Mouse (Mus musculus): ENCODE data around the gene Foxl1. TPM values are rescaled to one million over a fixed set of nuclear protein-coding genes. Genes with fewer than 3 reads are reported as not detected.
A peak's percentile ranks its signal among the peaks of the same experiment; 100 is the strongest.

Foxl1 gene
- polyA plus RNA-seq, 1 experiment from 2014 or later, result 0.88 TPM

- no peaks in the 10 kb centered on the region; the same call in 1 of the 2 replicates for H3K4me1 ChIP-seq (ENCODE audit: insufficient read depth, low read depth, low read length)
- no peaks in the 10 kb centered on the region for H3K9me3 ChIP-seq (ENCODE audit: low read length)
- peak within 1 kb of the TSS; percentile 86 for H3K27ac ChIP-seq (ENCODE audit: low read length)
- ATAC-seq (peak; percentile 95), DNase-seq (ENCODE audit: low spot score) (peak; percentile 98)
- H3K27me3 ChIP-seq (replicated peaks; ENCODE audit: insufficient read depth, low read length), result no peaks in the 10 kb centered on the region
- WGBS, result 2% methylated on average over 74 of the region's 75 CpGs
- H3K4me3 ChIP-seq (ENCODE audit: low read depth, low read length), result peak within 1 kb of the TSS; percentile 84
- H3K36me3 ChIP-seq (ENCODE audit: insufficient read depth, low read length), result 0 out of 2 replicates have a peak, but pooled peaks cover 4% of the 10 kb centered on the region
- TF ChIP-seq EP300 (IDR thresholded peaks at IDR 0.05) (no peak), CTCF (IDR thresholded peaks at IDR 0.05) (no peak)
- peak within 1 kb of the TSS; percentile 90 for H3K4me2 ChIP-seq (replicated peaks; ENCODE audit: low read depth, low read length)
- peak within 1 kb of the TSS; percentile 72 for H3K9ac ChIP-seq (replicated peaks; ENCODE audit: low read depth)
Observed at GRCm38 (mm10) chr8:121107668-121108656, 19.8 kb upstream of the Foxl1 start, which contains the start of gene Mthfsd. Gene Mthfsd (minus strand): TSS chr8:121108392.

DNA sequence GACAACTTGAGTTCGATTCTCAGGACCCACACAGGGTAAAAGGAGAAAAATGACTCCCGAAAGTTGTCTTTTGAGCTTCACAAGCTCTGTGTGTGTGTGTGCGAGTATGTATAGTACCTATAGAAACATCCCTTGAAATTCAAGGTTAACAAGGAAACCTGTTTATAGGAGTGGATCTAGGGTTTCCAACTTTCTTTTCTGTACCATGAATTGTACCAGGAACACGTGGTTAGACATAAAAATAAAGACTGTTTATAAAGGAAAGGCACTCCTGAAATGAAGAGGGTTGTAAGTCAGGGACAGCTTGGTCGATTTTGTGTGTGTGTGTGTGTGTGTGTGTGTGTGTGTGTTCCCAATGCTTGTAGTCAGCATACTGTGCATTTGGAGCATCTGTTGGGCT lies 19.1 kb upstream of the Foxl1 start:
- H3K4me2 ChIP-seq (replicated peaks; ENCODE audit: low read depth, low read length), result peak overlapping the region; percentile 90
- WGBS, result 5% methylated on average over 5 of the region's 5 CpGs
- TF ChIP-seq EP300 (IDR thresholded peaks at IDR 0.05) (no peak), CTCF (IDR thresholded peaks at IDR 0.05) (no peak)
- ATAC-seq (no peak), DNase-seq (ENCODE audit: low spot score) (no peak)
- no peak overlapping the region for H3K9ac ChIP-seq (replicated peaks; ENCODE audit: low read depth)
- peak overlapping the region; percentile 84 for H3K4me3 ChIP-seq (ENCODE audit: low read depth, low read length)
- H3K27ac ChIP-seq (ENCODE audit: low read length), result no peak overlapping the region
- H3K27me3 ChIP-seq (replicated peaks; ENCODE audit: insufficient read depth, low read length), result peaks cover 4% of the 10 kb centered on the region; the same call in 1 of the 2 replicates
- H3K4me1 ChIP-seq (ENCODE audit: insufficient read depth, low read depth, low read length), result no peaks in the 10 kb centered on the region; the same call in 1 of the 2 replicates
- no peaks in the 10 kb centered on the region for H3K9me3 ChIP-seq (ENCODE audit: low read length)
- no peaks in the 10 kb centered on the region for H3K36me3 ChIP-seq (ENCODE audit: insufficient read depth, low read length)

DNA sequence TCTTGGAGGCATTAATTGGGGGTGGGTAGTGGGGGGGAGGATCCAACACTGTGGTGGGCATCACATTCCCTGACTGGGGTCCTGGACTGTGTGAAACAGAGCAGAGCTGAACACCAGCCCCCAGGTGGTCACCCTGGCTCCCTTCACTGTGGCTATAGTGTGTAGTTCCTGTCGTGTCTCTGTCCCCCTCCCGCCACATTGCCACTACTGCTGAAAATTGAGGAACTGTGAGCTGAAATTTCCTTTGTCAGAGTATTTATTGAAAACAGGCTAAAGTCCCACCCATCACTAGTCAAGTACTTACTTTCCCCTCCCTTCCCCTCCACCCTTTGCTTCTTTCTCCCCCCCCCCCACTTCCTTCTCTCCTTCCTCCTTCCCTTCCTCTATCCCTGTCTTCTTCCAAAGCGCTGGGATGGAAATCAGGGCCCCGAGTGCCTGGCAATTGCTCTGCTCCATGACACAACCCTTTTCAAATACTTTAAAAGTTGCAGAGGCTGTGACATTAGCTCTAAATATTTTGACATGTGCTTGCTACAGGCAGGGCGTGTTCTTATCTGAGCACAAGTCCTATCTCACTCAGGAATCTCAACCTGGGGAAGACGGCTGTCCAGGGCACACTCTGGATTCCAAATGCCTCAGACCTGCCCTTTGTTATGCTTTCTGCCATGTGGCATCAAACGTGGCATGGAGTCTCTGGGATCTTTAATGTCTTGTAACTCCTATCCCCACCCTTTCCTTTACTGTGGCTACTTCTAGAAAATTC lies 16.4 kb upstream of the Foxl1 start:
- Histone ChIP-seq H3K27ac (ENCODE audit: low read length) (no peak overlapping the region), H3K4me1 (ENCODE audit: insufficient read depth, low read depth, low read length) (peaks cover 2% of the 10 kb centered on the region), H3K4me2 (replicated peaks; ENCODE audit: low read depth, low read length) (no peak overlapping the region), H3K36me3 (ENCODE audit: insufficient read depth, low read length) (no peaks in the 10 kb centered on the region), H3K4me3 (ENCODE audit: low read depth, low read length) (no peak overlapping the region), H3K9ac (replicated peaks; ENCODE audit: low read depth) (no peak overlapping the region), H3K9me3 (ENCODE audit: low read length) (no peaks in the 10 kb centered on the region), H3K27me3 (replicated peaks; ENCODE audit: insufficient read depth, low read length) (peaks cover 27% of the 10 kb centered on the region)
- ATAC-seq (no peak), DNase-seq (ENCODE audit: low spot score) (no peak)
- TF ChIP-seq EP300 (IDR thresholded peaks at IDR 0.05), result no peak
- TF ChIP-seq CTCF (IDR thresholded peaks at IDR 0.05), result no peak
- 23% methylated on average over 7 of the region's 7 CpGs for WGBS

DNA sequence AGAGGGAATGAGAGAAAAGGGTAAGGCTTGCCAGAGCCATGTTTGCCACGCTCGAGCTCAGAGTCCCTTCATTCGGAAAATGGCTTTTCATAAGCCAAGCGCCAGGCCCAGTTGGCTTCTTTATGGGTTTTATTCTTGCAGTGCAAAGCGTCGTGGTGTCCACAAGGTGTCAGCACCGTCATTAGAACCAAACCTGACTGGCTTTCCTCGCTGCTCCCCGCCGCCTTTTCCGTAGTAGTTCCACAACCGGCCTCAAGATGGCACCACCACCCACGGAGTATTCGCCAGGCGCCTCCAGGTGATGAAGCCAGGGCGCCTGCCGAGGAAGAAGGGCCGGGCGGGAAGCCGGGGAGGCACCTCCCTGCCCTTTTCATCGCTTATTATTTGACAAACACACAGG lies 14.5 kb upstream of the Foxl1 start:
- H3K36me3 ChIP-seq (ENCODE audit: insufficient read depth, low read length), result no peaks in the 10 kb centered on the region
- peak; percentile 51 for ATAC-seq
- no peak overlapping the region for H3K9ac ChIP-seq (replicated peaks; ENCODE audit: low read depth)
- peaks cover 11% of the 10 kb centered on the region for H3K4me1 ChIP-seq (ENCODE audit: insufficient read depth, low read depth, low read length)
- H3K27me3 ChIP-seq (replicated peaks; ENCODE audit: insufficient read depth, low read length), result peaks cover 47% of the 10 kb centered on the region
- H3K4me3 ChIP-seq (ENCODE audit: low read depth, low read length), result no peak overlapping the region
- no peak overlapping the region for H3K4me2 ChIP-seq (replicated peaks; ENCODE audit: low read depth, low read length)
- peak; percentile 94 for DNase-seq (ENCODE audit: low spot score)
- H3K27ac ChIP-seq (ENCODE audit: low read length), result no peak overlapping the region
- TF ChIP-seq CTCF (IDR thresholded peaks at IDR 0.05) (peak; percentile 99), EP300 (IDR thresholded peaks at IDR 0.05) (no peak)
- no peaks in the 10 kb centered on the region for H3K9me3 ChIP-seq (ENCODE audit: low read length)
- WGBS, result 2% methylated on average over 21 of the region's 21 CpGs

GRCm38 (mm10) chr8:121115136-121115535 lies 12.6 kb upstream of the Foxl1 start:
- Histone ChIP-seq H3K27me3 (replicated peaks; ENCODE audit: insufficient read depth, low read length) (peaks cover 65% of the 10 kb centered on the region), H3K4me2 (replicated peaks; ENCODE audit: low read depth, low read length) (no peak overlapping the region), H3K9me3 (ENCODE audit: low read length) (no peaks in the 10 kb centered on the region), H3K27ac (ENCODE audit: low read length) (no peak overlapping the region), H3K4me3 (ENCODE audit: low read depth, low read length) (no peak overlapping the region), H3K36me3 (ENCODE audit: insufficient read depth, low read length) (no peaks in the 10 kb centered on the region), H3K9ac (replicated peaks; ENCODE audit: low read depth) (no peak overlapping the region), H3K4me1 (ENCODE audit: insufficient read depth, low read depth, low read length) (peaks cover 11% of the 10 kb centered on the region)
- WGBS, result 10% methylated on average over 25 of the region's 25 CpGs
- TF ChIP-seq EP300 (IDR thresholded peaks at IDR 0.05) (no peak), CTCF (IDR thresholded peaks at IDR 0.05) (no peak)
- ATAC-seq (no peak), DNase-seq (ENCODE audit: low spot score) (no peak)

GRCm38 (mm10) chr8:121115948-121116347 lies 11.8 kb upstream of the Foxl1 start, which contains the start of gene Foxc2:
Gene Foxc2 (plus strand): TSS chr8:121116171.
- Histone ChIP-seq H3K4me3 (ENCODE audit: low read depth, low read length) (peak within 1 kb of the TSS; percentile 50), H3K27me3 (replicated peaks; ENCODE audit: insufficient read depth, low read length) (peaks cover 73% of the 10 kb centered on the region), H3K9ac (replicated peaks; ENCODE audit: low read depth) (no peak within 1 kb of the TSS; the same call in 1 of the 2 replicates), H3K27ac (ENCODE audit: low read length) (no peak within 1 kb of the TSS), H3K9me3 (ENCODE audit: low read length) (no peaks in the 10 kb centered on the region), H3K4me2 (replicated peaks; ENCODE audit: low read depth, low read length) (peak within 1 kb of the TSS; percentile 91), H3K4me1 (ENCODE audit: insufficient read depth, low read depth, low read length) (peaks cover 11% of the 10 kb centered on the region), H3K36me3 (ENCODE audit: insufficient read depth, low read length) (no peaks in the 10 kb centered on the region)
- under 1% methylated on average over 19 of the region's 25 CpGs for WGBS
- ATAC-seq, result peak; percentile 80
- TF ChIP-seq EP300 (IDR thresholded peaks at IDR 0.05), result no peak
- 0 out of 2 replicates have a peak, but pooled peaks have one; percentile 11 for TF ChIP-seq CTCF (IDR thresholded peaks at IDR 0.05)
- peak; percentile 96 for DNase-seq (ENCODE audit: low spot score)
